Mouse (Mus musculus) G1E (cell line): Measurements from ENCODE around the gene Adamtsl4.

Experiments used
- CTCF ChIP-seq: IDR thresholded peaks from 2 replicates; pipeline ENCODE4 v1.5.1; 2012; ENCODE audit warnings: low read depth, low read length, inconsistent platforms, mixed read lengths
- GATA1 ChIP-seq: IDR thresholded peaks from 2 replicates; pipeline ENCODE4 v1.6.1; 2012; ENCODE audit warnings: borderline replicate concordance, low read length, inconsistent platforms, mixed read lengths
- GATA2 ChIP-seq: IDR thresholded peaks from 2 replicates; pipeline ENCODE4 v1.6.1; 2012; ENCODE audit warnings: low read depth, low read length, inconsistent platforms, borderline replicate concordance
- POLR2AphosphoS5 ChIP-seq: IDR thresholded peaks from 2 replicates; pipeline ENCODE4 v1.6.1; 2012; ENCODE audit warnings: low read depth, low read length, inconsistent platforms; ENCODE audit not compliant: insufficient replicate concordance
- TAL1 ChIP-seq: conservative IDR thresholded peaks from 2 replicates; pipeline ENCODE4 v1.6.1; 2012; ENCODE audit warnings: low read depth, low read length, inconsistent platforms, mixed read lengths

GRCm38 (mm10) chr3:95695796-95696195 is 8.1 kb upstream of the Adamtsl4 start:
- no peak for TF ChIP-seq CTCF
- no peak for TF ChIP-seq POLR2AphosphoS5
- TF ChIP-seq GATA1: no peak
- TF ChIP-seq TAL1: no peak
- no peak for TF ChIP-seq GATA2
